Mouse (Mus musculus): ENCODE measurements at regions not wholly inside any gene's neighbourhood (a gene's known extent, or its start where the extent isn't known, plus 50 kb on each side); places are given as distances from the start of the nearest gene placed in this dataset.
"Not testable (repeated sequence)": the region's sequence is repeated elsewhere in the genome, so short reads cannot be mapped to it uniquely, and the experiment has no call there.

DNA sequence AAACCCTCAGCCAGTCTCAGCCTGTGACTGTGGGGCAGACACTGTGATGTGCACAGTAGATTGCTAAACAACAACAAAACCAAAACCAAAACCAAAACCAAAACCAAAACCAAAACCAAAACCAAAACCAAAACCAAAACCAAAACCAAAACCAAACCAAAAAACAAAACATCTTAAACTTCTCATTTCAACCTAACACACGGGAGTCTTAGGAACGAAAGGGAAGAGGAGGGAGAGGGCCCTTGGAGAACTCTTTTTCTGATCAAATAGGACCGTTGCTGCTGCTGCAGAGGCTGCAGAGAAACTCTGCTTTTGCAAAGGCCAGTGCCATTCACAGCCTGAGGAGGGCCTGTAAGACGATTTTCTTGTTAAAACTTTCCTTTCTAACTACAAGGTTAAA lies 172.7 kb upstream of the Six2 start:
- no peak overlapping the region for H3K9ac ChIP-seq (ENCODE audit: low read depth, low read length)
- no peaks in the 10 kb centered on the region for H3K9me3 ChIP-seq (ENCODE audit: control insufficient read depth, low read length)
- DNase-seq (ENCODE audit: low spot score) (no peak), ATAC-seq (replicated peaks; ENCODE audit: low FRiP score) (no peak)
- H3K36me3 ChIP-seq (ENCODE audit: control insufficient read depth, insufficient read depth, low read length), result no peaks in the 10 kb centered on the region
- H3K27ac ChIP-seq (ENCODE audit: low read depth, low read length), result no peak overlapping the region
- H3K4me2 ChIP-seq, result no peak overlapping the region
- H3K4me1 ChIP-seq (replicated peaks; ENCODE audit: control insufficient read depth, insufficient read depth, low read length), result no peaks in the 10 kb centered on the region
- no peak overlapping the region for H3K4me3 ChIP-seq (ENCODE audit: low read depth, low read length)
- 49% methylated on average over 4 of the region's 4 CpGs for WGBS
- H3K27me3 ChIP-seq (replicated peaks; ENCODE audit: control insufficient read depth, insufficient read depth, low read length), result no peaks in the 10 kb centered on the region

DNA sequence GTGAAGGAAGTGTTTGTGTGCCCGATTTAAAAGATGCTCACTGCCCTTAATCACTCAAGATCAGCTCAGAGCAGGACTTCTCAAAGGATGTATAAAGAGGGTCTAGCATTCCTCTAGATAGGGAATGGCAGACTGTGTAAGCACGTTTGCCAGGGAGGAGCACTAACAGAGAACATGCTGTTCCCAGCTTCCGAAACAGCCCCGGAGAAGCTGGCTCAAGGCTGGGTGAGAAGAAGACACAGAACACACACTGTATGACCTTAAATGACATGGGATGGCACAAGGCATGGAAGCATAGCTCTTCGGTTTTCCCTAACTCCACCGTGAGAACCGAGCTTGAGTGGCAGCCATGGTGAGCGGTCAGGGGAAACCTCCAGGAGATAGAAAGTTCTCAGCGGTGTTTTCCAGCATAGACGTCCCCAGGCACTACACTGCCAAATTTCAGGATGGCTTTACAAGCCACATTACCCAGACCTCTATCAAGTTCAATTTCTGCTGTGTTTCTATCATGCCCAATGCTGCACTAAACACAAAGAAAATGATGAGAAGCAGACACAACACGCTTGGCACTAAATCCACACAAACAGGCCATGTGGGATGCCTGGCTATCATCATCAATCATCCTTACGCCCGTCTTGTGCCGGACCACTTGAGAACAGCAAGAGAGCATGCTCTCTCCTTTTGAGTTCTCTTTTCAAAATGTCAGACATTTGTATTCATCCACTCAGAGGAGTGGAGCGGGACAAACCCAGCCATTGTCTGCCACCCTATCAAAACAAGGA lies 172.0 kb upstream of the Six2 start:
- no peaks in the 10 kb centered on the region for H3K9me3 ChIP-seq (ENCODE audit: control insufficient read depth, low read length)
- no peak overlapping the region for H3K4me2 ChIP-seq
- no peak overlapping the region for H3K9ac ChIP-seq (ENCODE audit: low read depth, low read length)
- H3K4me3 ChIP-seq (ENCODE audit: low read depth, low read length), result no peak overlapping the region
- DNase-seq (ENCODE audit: low spot score) (no peak), ATAC-seq (replicated peaks; ENCODE audit: low FRiP score) (no peak)
- H3K36me3 ChIP-seq (ENCODE audit: control insufficient read depth, insufficient read depth, low read length), result no peaks in the 10 kb centered on the region
- no peaks in the 10 kb centered on the region for H3K27me3 ChIP-seq (replicated peaks; ENCODE audit: control insufficient read depth, insufficient read depth, low read length)
- H3K27ac ChIP-seq (ENCODE audit: low read depth, low read length), result no peak overlapping the region
- no peaks in the 10 kb centered on the region for H3K4me1 ChIP-seq (replicated peaks; ENCODE audit: control insufficient read depth, insufficient read depth, low read length)
- 77% methylated on average over 15 of the region's 15 CpGs for WGBS

DNA sequence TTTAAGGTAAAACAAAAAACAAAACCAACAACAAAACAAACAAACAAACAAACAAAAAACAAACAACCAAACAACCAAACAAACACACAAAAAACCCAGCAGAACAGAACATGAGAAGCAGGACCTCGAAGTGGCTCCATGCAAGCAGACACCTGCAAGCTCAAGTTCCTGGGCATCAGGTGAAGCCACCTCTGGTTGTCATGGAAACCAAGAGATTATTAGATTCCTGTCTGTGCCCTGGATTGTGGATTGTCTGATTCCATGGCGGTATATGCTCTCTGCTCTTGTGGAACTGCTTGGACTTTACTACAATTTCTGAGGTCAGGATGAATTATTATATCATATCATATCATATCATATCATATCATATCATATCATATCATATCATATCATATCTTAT lies 170.4 kb upstream of the Six2 start:
- WGBS, result 82% methylated on average over 2 of the region's 2 CpGs
- ATAC-seq (replicated peaks; ENCODE audit: low FRiP score) (no peak), DNase-seq (ENCODE audit: low spot score) (no peak)
- H3K27ac ChIP-seq (ENCODE audit: low read depth, low read length), result no peak overlapping the region
- no peak overlapping the region for H3K9ac ChIP-seq (ENCODE audit: low read depth, low read length)
- no peaks in the 10 kb centered on the region for H3K4me1 ChIP-seq (replicated peaks; ENCODE audit: control insufficient read depth, insufficient read depth, low read length)
- no peaks in the 10 kb centered on the region for H3K9me3 ChIP-seq (ENCODE audit: control insufficient read depth, low read length)
- H3K4me3 ChIP-seq (ENCODE audit: low read depth, low read length), result no peak overlapping the region
- H3K27me3 ChIP-seq (replicated peaks; ENCODE audit: control insufficient read depth, insufficient read depth, low read length), result no peaks in the 10 kb centered on the region
- no peak overlapping the region for H3K4me2 ChIP-seq
- no peaks in the 10 kb centered on the region for H3K36me3 ChIP-seq (ENCODE audit: control insufficient read depth, insufficient read depth, low read length)

DNA sequence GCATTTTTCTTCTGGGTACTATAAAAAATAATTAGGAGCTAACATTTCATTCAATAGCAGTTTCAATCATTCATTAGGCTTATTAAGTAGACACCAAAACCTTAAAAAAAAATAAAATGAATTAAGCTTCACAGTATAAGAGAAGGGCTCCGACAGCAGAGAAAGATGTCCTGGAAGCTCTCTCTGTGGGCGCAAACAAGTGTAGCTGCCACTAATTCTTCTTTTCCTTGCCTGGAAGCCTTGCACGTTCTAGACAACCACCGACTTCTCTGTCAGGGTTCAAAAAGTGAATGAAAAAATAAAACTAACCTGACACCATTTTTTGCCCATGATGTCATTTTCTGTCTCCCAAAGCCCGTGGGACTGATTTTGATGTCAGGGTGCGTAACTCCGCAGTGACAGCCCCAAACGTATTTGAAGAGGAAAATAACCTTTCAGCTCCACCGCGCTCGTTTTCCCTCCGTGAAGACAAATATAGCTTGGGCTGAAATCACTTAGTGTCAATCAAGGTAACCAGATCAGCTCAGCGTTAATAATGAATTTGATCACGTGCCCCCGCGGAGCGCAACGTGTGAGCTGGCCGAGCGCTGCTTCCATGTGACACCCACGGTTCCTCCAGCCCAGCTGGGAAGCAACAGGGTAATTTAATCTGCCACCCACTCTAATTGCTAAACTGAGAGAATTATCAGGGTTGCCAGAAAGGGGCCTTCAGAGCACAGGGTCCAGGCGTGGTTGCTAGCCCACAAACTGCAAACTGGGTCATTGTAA lies 169.8 kb upstream of the Six2 start:
- Histone ChIP-seq H3K4me3 (ENCODE audit: low read depth, low read length) (no peak overlapping the region), H3K4me2 (no peak overlapping the region), H3K36me3 (ENCODE audit: control insufficient read depth, insufficient read depth, low read length) (no peaks in the 10 kb centered on the region), H3K9me3 (ENCODE audit: control insufficient read depth, low read length) (no peaks in the 10 kb centered on the region), H3K4me1 (replicated peaks; ENCODE audit: control insufficient read depth, insufficient read depth, low read length) (no peaks in the 10 kb centered on the region), H3K27ac (ENCODE audit: low read depth, low read length) (no peak overlapping the region), H3K9ac (ENCODE audit: low read depth, low read length) (no peak overlapping the region), H3K27me3 (replicated peaks; ENCODE audit: control insufficient read depth, insufficient read depth, low read length) (no peaks in the 10 kb centered on the region)
- 57% methylated on average over 22 of the region's 22 CpGs for WGBS
- DNase-seq (ENCODE audit: low spot score), result no peak
- ATAC-seq (replicated peaks; ENCODE audit: low FRiP score), result no peak

DNA sequence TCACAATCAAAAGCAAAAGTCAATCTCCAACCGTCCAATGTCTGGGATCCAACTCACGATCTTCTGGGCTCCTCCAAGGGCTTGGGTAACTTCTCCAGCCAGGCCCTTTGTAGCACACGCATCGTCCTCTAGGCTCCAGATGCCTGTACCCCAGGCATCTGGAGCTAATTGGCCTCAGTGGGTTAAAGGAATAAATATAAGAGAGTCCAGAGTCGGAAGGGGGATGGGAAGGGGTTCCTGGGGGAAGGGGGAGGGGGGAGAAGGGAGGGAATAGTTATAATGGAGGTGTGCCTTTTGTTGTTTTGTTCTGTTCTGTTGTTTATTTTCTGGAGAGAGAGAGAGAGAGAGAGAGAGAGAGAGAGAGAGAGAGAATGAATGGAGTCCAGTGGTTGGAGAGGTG lies 168.8 kb upstream of the Six2 start:
- H3K9ac ChIP-seq (ENCODE audit: low read depth, low read length); ATAC-seq (replicated peaks; ENCODE audit: low FRiP score); H3K36me3 ChIP-seq (ENCODE audit: control insufficient read depth, insufficient read depth, low read length); H3K4me1 ChIP-seq (replicated peaks; ENCODE audit: control insufficient read depth, insufficient read depth, low read length); H3K4me2 ChIP-seq; H3K27ac ChIP-seq (ENCODE audit: low read depth, low read length); DNase-seq (ENCODE audit: low spot score); H3K9me3 ChIP-seq (ENCODE audit: control insufficient read depth, low read length); H3K27me3 ChIP-seq (replicated peaks; ENCODE audit: control insufficient read depth, insufficient read depth, low read length); H3K4me3 ChIP-seq (ENCODE audit: low read depth, low read length): not testable (repeated sequence)
- WGBS, result 50% methylated on average over 3 of the region's 5 CpGs

DNA sequence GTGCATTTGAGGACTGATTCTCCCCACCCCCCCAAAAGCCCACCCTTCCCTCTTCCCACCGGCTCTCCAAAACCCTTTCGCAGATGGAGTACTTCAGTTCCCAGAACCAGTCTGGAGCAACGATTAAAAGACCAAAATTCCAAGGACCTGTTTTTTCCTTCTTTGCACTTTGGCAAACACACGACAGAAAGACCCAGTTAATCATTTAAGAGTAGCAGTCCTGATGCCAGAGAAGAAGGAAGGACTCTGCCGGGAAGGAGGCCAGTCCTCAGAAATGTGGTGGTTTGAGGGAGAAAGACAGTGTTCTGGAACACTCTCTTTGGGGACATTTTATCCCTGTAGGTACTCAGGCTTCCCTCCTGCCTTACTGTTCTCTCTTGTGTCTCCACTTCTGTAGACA lies 165.1 kb upstream of the Six2 start:
- H3K4me3 ChIP-seq (ENCODE audit: low read depth, low read length), result no peak overlapping the region
- no peaks in the 10 kb centered on the region for H3K4me1 ChIP-seq (replicated peaks; ENCODE audit: control insufficient read depth, insufficient read depth, low read length)
- H3K4me2 ChIP-seq, result no peak overlapping the region
- 72% methylated on average over 5 of the region's 5 CpGs for WGBS
- no peaks in the 10 kb centered on the region for H3K27me3 ChIP-seq (replicated peaks; ENCODE audit: control insufficient read depth, insufficient read depth, low read length)
- ATAC-seq (replicated peaks; ENCODE audit: low FRiP score), result no peak
- no peak for DNase-seq (ENCODE audit: low spot score)
- H3K9ac ChIP-seq (ENCODE audit: low read depth, low read length), result no peak overlapping the region
- H3K36me3 ChIP-seq (ENCODE audit: control insufficient read depth, insufficient read depth, low read length), result no peaks in the 10 kb centered on the region
- H3K27ac ChIP-seq (ENCODE audit: low read depth, low read length), result no peak overlapping the region
- no peaks in the 10 kb centered on the region for H3K9me3 ChIP-seq (ENCODE audit: control insufficient read depth, low read length)

DNA sequence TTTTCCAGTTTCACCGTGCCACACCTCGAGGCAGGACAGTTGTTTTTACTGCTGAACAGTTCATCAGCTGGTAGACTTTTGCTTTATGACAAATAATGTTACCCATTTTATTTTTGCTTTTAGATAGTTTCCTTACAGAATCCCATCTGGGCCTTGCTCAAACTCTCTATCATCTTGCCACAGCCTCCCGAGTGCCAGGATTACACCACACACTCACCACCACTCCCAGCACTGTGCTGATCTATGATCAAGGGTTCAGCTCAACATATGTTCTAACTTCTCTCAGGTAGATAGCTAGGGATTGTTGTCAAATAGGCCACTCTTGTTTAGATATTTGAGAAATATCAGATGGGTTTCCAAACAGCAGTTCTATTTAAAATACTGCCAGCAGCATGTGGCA lies 160.5 kb upstream of the Six2 start:
- no peak for DNase-seq (ENCODE audit: low spot score)
- WGBS, result 88% methylated on average over 3 of the region's 3 CpGs
- H3K9ac ChIP-seq (ENCODE audit: low read depth, low read length), result no peak overlapping the region
- H3K4me2 ChIP-seq, result no peak overlapping the region
- no peaks in the 10 kb centered on the region for H3K36me3 ChIP-seq (ENCODE audit: control insufficient read depth, insufficient read depth, low read length)
- H3K27ac ChIP-seq (ENCODE audit: low read depth, low read length), result no peak overlapping the region
- no peaks in the 10 kb centered on the region for H3K4me1 ChIP-seq (replicated peaks; ENCODE audit: control insufficient read depth, insufficient read depth, low read length)
- no peak for ATAC-seq (replicated peaks; ENCODE audit: low FRiP score)
- H3K9me3 ChIP-seq (ENCODE audit: control insufficient read depth, low read length), result no peaks in the 10 kb centered on the region
- H3K4me3 ChIP-seq (ENCODE audit: low read depth, low read length), result no peak overlapping the region
- no peaks in the 10 kb centered on the region for H3K27me3 ChIP-seq (replicated peaks; ENCODE audit: control insufficient read depth, insufficient read depth, low read length)

DNA sequence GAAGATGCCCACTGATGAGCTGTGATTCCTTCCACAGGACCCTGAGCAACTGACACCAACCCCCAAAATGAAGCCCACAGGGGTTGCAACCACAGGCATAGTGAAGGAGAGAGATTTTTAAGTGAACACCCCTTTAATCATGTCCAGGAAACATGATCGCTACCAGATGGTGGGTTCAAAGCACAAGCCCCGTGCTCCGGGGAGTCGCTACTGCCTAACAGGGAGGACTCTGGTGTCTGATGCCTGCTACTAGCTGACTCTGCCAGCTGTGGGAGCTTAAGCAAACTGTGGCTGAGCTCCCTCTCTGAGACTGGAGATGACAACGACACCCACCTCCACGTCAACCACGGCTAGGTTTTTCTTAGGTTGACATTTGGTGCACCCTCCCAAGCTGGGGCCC lies 159.7 kb upstream of the Six2 start:
- no peak overlapping the region for H3K9ac ChIP-seq (ENCODE audit: low read depth, low read length)
- no peaks in the 10 kb centered on the region for H3K4me1 ChIP-seq (replicated peaks; ENCODE audit: control insufficient read depth, insufficient read depth, low read length)
- 70% methylated on average over 7 of the region's 7 CpGs for WGBS
- no peak overlapping the region for H3K4me3 ChIP-seq (ENCODE audit: low read depth, low read length)
- DNase-seq (ENCODE audit: low spot score), result no peak
- no peaks in the 10 kb centered on the region for H3K36me3 ChIP-seq (ENCODE audit: control insufficient read depth, insufficient read depth, low read length)
- no peak for ATAC-seq (replicated peaks; ENCODE audit: low FRiP score)
- H3K27ac ChIP-seq (ENCODE audit: low read depth, low read length), result no peak overlapping the region
- H3K4me2 ChIP-seq, result no peak overlapping the region
- no peaks in the 10 kb centered on the region for H3K9me3 ChIP-seq (ENCODE audit: control insufficient read depth, low read length)
- no peaks in the 10 kb centered on the region for H3K27me3 ChIP-seq (replicated peaks; ENCODE audit: control insufficient read depth, insufficient read depth, low read length)

DNA sequence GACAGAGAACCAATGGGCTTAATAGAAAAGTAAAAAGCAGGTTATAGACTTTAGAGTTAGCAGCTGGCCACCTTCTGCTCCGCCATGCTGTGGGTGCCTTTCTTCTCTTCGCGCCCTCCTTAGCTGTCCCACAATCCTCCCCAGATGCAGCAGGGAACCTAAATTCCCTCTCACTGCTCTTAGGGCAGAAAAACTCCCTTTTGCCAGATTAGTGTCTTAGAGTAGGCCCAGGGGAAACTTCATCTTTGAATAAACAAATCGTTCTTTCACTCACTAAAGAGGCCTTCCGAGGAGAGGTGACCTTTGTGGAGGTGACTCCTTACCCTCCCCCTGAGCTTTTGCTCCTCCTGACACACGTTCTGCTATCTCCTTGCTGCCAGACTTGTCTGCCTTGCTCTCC lies 157.0 kb upstream of the Six2 start:
- WGBS, result 57% methylated on average over 6 of the region's 6 CpGs

More for the DNA sequence above, 157.0 kb upstream of the Six2 start:
- ATAC-seq (replicated peaks; ENCODE audit: low FRiP score) (no peak), DNase-seq (ENCODE audit: low spot score) (no peak)
- Histone ChIP-seq H3K27ac (ENCODE audit: low read depth, low read length) (no peak overlapping the region), H3K4me3 (ENCODE audit: low read depth, low read length) (no peak overlapping the region), H3K4me1 (replicated peaks; ENCODE audit: control insufficient read depth, insufficient read depth, low read length) (no peaks in the 10 kb centered on the region), H3K36me3 (ENCODE audit: control insufficient read depth, insufficient read depth, low read length) (no peaks in the 10 kb centered on the region), H3K9ac (ENCODE audit: low read depth, low read length) (no peak overlapping the region), H3K9me3 (ENCODE audit: control insufficient read depth, low read length) (no peaks in the 10 kb centered on the region), H3K4me2 (no peak overlapping the region), H3K27me3 (replicated peaks; ENCODE audit: control insufficient read depth, insufficient read depth, low read length) (no peaks in the 10 kb centered on the region)
